Mouse (Mus musculus): ENCODE results near the gene Diras2. TPM values are rescaled to one million over a fixed set of nuclear protein-coding genes. Genes with fewer than 3 reads are reported as not detected.

The Diras2 gene
- polyA plus RNA-seq, 1 experiment from 2014 or later = 0.40 TPM

GRCm38 (mm10) chr13:52475264-52475663 lies 55.8 kb downstream of the Diras2 start:
- H3K4me2 ChIP-seq = no peak overlapping the region
- no peaks in the 10 kb centered on the region for H3K36me3 ChIP-seq
- 78% methylated on average over 10 of the region's 10 CpGs for WGBS

GRCm38 (mm10) chr13:52474807-52475206 lies 56.3 kb downstream of the Diras2 start:
- 70% methylated on average over 3 of the region's 3 CpGs for WGBS
- no peak overlapping the region for H3K27ac ChIP-seq
- ATAC-seq (replicated peaks; ENCODE audit: low FRiP score) = no peak

More at GRCm38 (mm10) chr13:52475264-52475663, 55.8 kb downstream of the Diras2 start:
- Histone ChIP-seq H3K27me3 (no peaks in the 10 kb centered on the region), H3K4me1 (no peaks in the 10 kb centered on the region), H3K9ac (no peak overlapping the region), H3K9me3 (replicated peaks) (no peaks in the 10 kb centered on the region), H3K4me3 (replicated peaks) (no peak overlapping the region), H3K27ac (no peak overlapping the region)
- ATAC-seq (replicated peaks; ENCODE audit: low FRiP score) = no peak

GRCm38 (mm10) chr13:52469795-52470690 lies 61.0 kb downstream of the Diras2 start:
- no peak overlapping the region for H3K9ac ChIP-seq
- H3K27ac ChIP-seq = no peak overlapping the region
- 49% methylated on average over 10 of the region's 10 CpGs for WGBS
- H3K4me2 ChIP-seq = no peak overlapping the region
- no peaks in the 10 kb centered on the region for H3K9me3 ChIP-seq (replicated peaks)
- H3K4me1 ChIP-seq = no peaks in the 10 kb centered on the region
- H3K36me3 ChIP-seq = no peaks in the 10 kb centered on the region
- H3K4me3 ChIP-seq (replicated peaks) = no peak overlapping the region
- H3K27me3 ChIP-seq = no peaks in the 10 kb centered on the region
- ATAC-seq (replicated peaks; ENCODE audit: low FRiP score) = no peak; the same call in 1 of the 2 replicates

More at GRCm38 (mm10) chr13:52474807-52475206, 56.3 kb downstream of the Diras2 start:
- H3K4me3 ChIP-seq (replicated peaks) = no peak overlapping the region
- no peaks in the 10 kb centered on the region for H3K27me3 ChIP-seq
- no peak overlapping the region for H3K9ac ChIP-seq
- no peak overlapping the region for H3K4me2 ChIP-seq
- no peaks in the 10 kb centered on the region for H3K4me1 ChIP-seq
- no peaks in the 10 kb centered on the region for H3K36me3 ChIP-seq
- H3K9me3 ChIP-seq (replicated peaks) = no peaks in the 10 kb centered on the region

GRCm38 (mm10) chr13:52465141-52465540 lies 65.9 kb downstream of the Diras2 start:
- Histone ChIP-seq H3K9me3 (replicated peaks) (no peaks in the 10 kb centered on the region), H3K27ac (no peak overlapping the region), H3K4me2 (no peak overlapping the region), H3K27me3 (no peaks in the 10 kb centered on the region), H3K4me3 (replicated peaks) (no peak overlapping the region), H3K4me1 (0 out of 2 replicates have a peak, but pooled peaks cover 1% of the 10 kb centered on the region), H3K9ac (no peak overlapping the region), H3K36me3 (no peaks in the 10 kb centered on the region)
- no peak for ATAC-seq (replicated peaks; ENCODE audit: low FRiP score)
- 33% methylated on average over 6 of the region's 6 CpGs for WGBS

GRCm38 (mm10) chr13:52459982-52460381 lies 71.1 kb downstream of the Diras2 start:
- ATAC-seq (replicated peaks; ENCODE audit: low FRiP score) = no peak
- WGBS = 39% methylated on average over 7 of the region's 7 CpGs
- Histone ChIP-seq H3K36me3 (no peaks in the 10 kb centered on the region), H3K9ac (no peak overlapping the region), H3K4me3 (replicated peaks) (no peak overlapping the region), H3K27me3 (no peaks in the 10 kb centered on the region), H3K4me2 (no peak overlapping the region), H3K27ac (no peak overlapping the region), H3K4me1 (0 out of 2 replicates have a peak, but pooled peaks cover 5% of the 10 kb centered on the region), H3K9me3 (replicated peaks) (no peaks in the 10 kb centered on the region)

- no peak overlapping the region for H3K27ac ChIP-seq
- no peaks in the 10 kb centered on the region for H3K36me3 ChIP-seq
- ATAC-seq (replicated peaks; ENCODE audit: low FRiP score) = no peak
- no peak overlapping the region for H3K4me3 ChIP-seq (replicated peaks)
- no peak overlapping the region for H3K4me2 ChIP-seq
- H3K4me1 ChIP-seq = peaks cover 9% of the 10 kb centered on the region; the same call in 1 of the 2 replicates
- H3K9me3 ChIP-seq (replicated peaks) = no peaks in the 10 kb centered on the region
- WGBS = 54% methylated on average over 11 of the region's 11 CpGs
- no peaks in the 10 kb centered on the region for H3K27me3 ChIP-seq
- H3K9ac ChIP-seq = no peak overlapping the region
Measured at GRCm38 (mm10) chr13:52457889-52458324, 73.2 kb downstream of the Diras2 start.

GRCm38 (mm10) chr13:52457177-52457888 lies 73.7 kb downstream of the Diras2 start:
- Histone ChIP-seq H3K4me1 (peaks cover 9% of the 10 kb centered on the region; the same call in 1 of the 2 replicates), H3K36me3 (no peaks in the 10 kb centered on the region), H3K4me2 (no peak overlapping the region), H3K9ac (no peak overlapping the region), H3K9me3 (replicated peaks) (no peaks in the 10 kb centered on the region), H3K27me3 (no peaks in the 10 kb centered on the region), H3K27ac (no peak overlapping the region), H3K4me3 (replicated peaks) (no peak overlapping the region)
- no peak for ATAC-seq (replicated peaks; ENCODE audit: low FRiP score)
- 70% methylated on average over 15 of the region's 15 CpGs for WGBS

GRCm38 (mm10) chr13:52455329-52455728 lies 75.8 kb downstream of the Diras2 start:
- H3K4me2 ChIP-seq = no peak overlapping the region
- no peak for ATAC-seq (replicated peaks; ENCODE audit: low FRiP score)

GRCm38 (mm10) chr13:52454708-52455250 lies 76.3 kb downstream of the Diras2 start:
- no peak overlapping the region for H3K27ac ChIP-seq
- ATAC-seq (replicated peaks; ENCODE audit: low FRiP score) = peak; percentile 25; the same call in 1 of the 2 replicates
- WGBS = 64% methylated on average over 11 of the region's 11 CpGs
- H3K27me3 ChIP-seq = no peaks in the 10 kb centered on the region
- no peaks in the 10 kb centered on the region for H3K36me3 ChIP-seq
- no peak overlapping the region for H3K4me2 ChIP-seq
- no peak overlapping the region for H3K4me3 ChIP-seq (replicated peaks)
- H3K9ac ChIP-seq = no peak overlapping the region
- H3K4me1 ChIP-seq = peaks cover 6% of the 10 kb centered on the region; the same call in 1 of the 2 replicates
- no peaks in the 10 kb centered on the region for H3K9me3 ChIP-seq (replicated peaks)

More at GRCm38 (mm10) chr13:52455329-52455728, 75.8 kb downstream of the Diras2 start:
- peaks cover 9% of the 10 kb centered on the region; the same call in 1 of the 2 replicates for H3K4me1 ChIP-seq
- no peak overlapping the region for H3K9ac ChIP-seq
- 38% methylated on average over 9 of the region's 9 CpGs for WGBS
- no peak overlapping the region for H3K27ac ChIP-seq
- H3K36me3 ChIP-seq = no peaks in the 10 kb centered on the region
- no peaks in the 10 kb centered on the region for H3K27me3 ChIP-seq
- no peak overlapping the region for H3K4me3 ChIP-seq (replicated peaks)
- no peaks in the 10 kb centered on the region for H3K9me3 ChIP-seq (replicated peaks)

All from kidney, embryonic 15.5 days (tissue).